Mouse (Mus musculus): ENCODE results near the gene Trap1. TPM values are rescaled to one million over a fixed set of nuclear protein-coding genes. Genes with fewer than 3 reads are reported as not detected.
A peak's percentile ranks its signal among the peaks of the same experiment; 100 is the strongest.

Gene Trap1
- polyA plus RNA-seq, 1 experiment, result 53.8 TPM

DNA sequence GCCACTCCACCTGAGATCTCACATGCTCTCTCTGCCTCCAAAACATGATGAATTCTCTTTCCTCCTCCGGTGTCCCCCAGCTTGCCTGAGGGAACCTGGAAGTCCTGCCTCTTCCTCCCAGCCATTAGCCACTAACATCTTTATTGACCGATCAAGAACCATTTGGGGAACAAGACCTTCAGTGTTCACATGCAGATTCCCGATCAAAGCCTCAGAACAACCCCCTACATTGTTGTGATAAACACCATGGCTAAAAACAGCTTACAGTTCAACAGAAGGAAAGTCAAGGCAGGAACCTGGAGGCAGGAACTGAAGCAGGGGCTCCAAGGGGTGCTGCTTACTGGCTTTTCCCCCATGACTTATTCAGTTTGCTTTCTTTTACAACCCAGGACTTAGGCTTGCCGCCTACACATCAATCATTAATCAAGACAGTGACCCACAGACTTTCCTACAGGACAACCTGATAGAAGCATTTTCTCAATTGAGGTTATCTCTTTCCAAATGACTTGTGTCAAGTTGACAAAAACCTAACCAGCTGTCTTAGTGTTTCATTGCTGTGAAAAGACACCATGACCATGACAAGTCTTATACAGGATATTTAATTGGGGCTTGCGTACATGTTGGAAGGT, 63.5 kb downstream of the Trap1 start:
- Histone ChIP-seq H3K36me3 (ENCODE audit: control insufficient read depth, insufficient read depth, low read length) (no peaks in the 10 kb centered on the region), H3K4me1 (ENCODE audit: control insufficient read depth, insufficient read depth, insufficient read length) (no peaks in the 10 kb centered on the region), H3K4me3 (ENCODE audit: extremely low read depth, insufficient read depth, insufficient read length) (no peak overlapping the region), H3K27ac (ENCODE audit: insufficient read depth, low read length) (no peak overlapping the region), H3K27me3 (ENCODE audit: control insufficient read depth, insufficient read depth, low read length) (no peaks in the 10 kb centered on the region)
- WGBS, result 91% methylated on average over 5 of the region's 5 CpGs
- TF ChIP-seq POLR2A (IDR thresholded peaks at IDR 0.05; ENCODE audit: low read depth, low read length), result no peak
- TF ChIP-seq CTCF (IDR thresholded peaks at IDR 0.05; ENCODE audit: extremely low read depth, insufficient read depth, insufficient read length, insufficient replicate concordance), result no peak
- no peak for DNase-seq (ENCODE audit: low read depth in 1 of 2, low spot score in 2 of 2)

DNA sequence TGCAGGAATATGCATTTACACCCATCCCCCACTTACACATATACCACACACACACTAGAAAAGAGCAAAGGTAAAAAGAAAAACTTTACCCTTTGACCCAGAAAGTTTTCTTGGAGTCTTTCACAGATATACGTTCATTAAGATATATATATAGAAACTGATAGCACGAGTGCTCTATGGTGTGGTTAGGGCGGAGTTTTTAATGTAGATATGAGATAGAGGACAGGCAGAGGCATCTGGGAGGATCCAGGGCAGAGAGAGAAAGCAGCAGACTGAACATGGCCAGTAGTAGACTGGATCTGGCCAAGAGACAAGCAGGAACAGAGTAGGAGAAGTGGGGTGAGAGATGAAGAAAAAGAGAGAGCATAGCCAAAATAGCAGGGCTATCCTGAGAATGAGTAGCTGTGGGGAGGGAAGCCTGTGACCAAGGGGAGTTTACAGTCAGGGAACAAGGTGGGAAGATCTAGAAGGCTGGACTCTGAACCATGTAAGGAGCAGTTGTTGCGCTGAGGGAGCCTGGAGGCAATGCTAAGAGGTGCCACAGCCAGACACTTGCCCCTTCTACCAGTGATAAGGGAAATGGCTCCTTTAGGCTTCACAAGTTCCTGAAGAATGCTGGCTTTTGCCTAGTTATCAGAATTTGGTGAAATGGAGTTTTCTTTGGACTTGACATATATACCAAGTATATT, 64.6 kb downstream of the Trap1 start:
- Histone ChIP-seq H3K27ac (ENCODE audit: insufficient read depth, low read length) (no peak overlapping the region), H3K4me1 (ENCODE audit: control insufficient read depth, insufficient read depth, insufficient read length) (no peaks in the 10 kb centered on the region), H3K27me3 (ENCODE audit: control insufficient read depth, insufficient read depth, low read length) (no peaks in the 10 kb centered on the region), H3K36me3 (ENCODE audit: control insufficient read depth, insufficient read depth, low read length) (no peaks in the 10 kb centered on the region), H3K4me3 (ENCODE audit: extremely low read depth, insufficient read depth, insufficient read length) (no peak overlapping the region)
- TF ChIP-seq CTCF (IDR thresholded peaks at IDR 0.05; ENCODE audit: extremely low read depth, insufficient read depth, insufficient read length, insufficient replicate concordance) (no peak), POLR2A (IDR thresholded peaks at IDR 0.05; ENCODE audit: low read depth, low read length) (no peak)
- no peak for DNase-seq (ENCODE audit: low read depth in 1 of 2, low spot score in 2 of 2)
- WGBS, result 60% methylated on average over 4 of the region's 4 CpGs

DNA sequence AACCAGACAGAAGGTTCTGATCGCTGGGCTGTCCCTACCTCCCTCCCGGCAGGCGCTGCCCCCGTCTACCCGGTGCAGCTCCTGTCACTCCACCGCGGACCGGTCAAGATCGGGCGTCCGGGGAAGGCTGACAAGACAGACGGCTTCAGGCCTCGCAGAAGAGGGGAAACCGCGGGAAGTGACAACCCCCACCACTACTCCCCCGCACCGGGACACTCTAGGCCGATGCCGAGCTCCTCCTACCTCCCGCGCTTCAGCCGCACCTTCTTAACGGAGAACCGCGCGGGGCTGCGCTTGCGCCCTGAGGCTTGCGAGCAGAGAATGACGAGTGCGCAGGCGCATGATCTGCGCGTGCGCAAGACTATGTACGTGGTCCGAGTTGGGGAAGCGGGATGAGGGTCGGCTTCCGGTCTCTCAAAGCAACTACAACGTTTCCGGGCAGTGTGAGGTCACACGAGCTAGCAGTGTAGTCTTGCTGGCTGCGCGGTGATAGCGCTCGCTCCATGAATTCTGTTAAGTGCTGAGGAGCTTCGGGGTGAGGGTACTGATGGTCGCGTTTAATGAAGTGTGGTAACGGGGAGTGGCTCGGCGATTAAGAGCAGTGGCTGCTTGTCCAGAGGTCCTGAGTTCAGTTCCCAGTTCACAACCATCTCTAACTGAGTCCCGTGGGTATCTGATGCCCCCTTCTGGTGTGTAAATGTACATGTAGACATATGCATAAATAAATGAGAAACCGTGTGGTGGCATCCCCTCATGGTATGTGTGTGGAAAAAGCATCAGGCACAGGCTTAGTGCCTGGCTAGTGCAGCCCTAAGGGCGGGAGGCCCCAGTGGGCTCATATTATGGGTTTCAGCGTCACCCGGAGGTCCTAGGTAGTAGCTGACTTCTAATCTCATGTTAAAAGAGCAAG, 73.9 kb downstream of the Trap1 start, which contains the start of gene Slx4:
Gene Slx4, minus strand, starts transcription at position 282 of the 910 bp plus-strand sequence.
- peak within 1 kb of the TSS; percentile 86 for H3K27ac ChIP-seq (ENCODE audit: insufficient read depth, low read length)
- H3K36me3 ChIP-seq (ENCODE audit: control insufficient read depth, insufficient read depth, low read length), result peaks cover 9% of the 10 kb centered on the region
- TF ChIP-seq CTCF (IDR thresholded peaks at IDR 0.05; ENCODE audit: extremely low read depth, insufficient read depth, insufficient read length, insufficient replicate concordance) (no peak), POLR2A (IDR thresholded peaks at IDR 0.05; ENCODE audit: low read depth, low read length) (peak; percentile 91)
- no peaks in the 10 kb centered on the region for H3K27me3 ChIP-seq (ENCODE audit: control insufficient read depth, insufficient read depth, low read length)
- WGBS, result 2% methylated on average over 55 of the region's 58 CpGs
- peak; percentile 91 to 93 for DNase-seq (ENCODE audit: low read depth in 1 of 2, low spot score in 2 of 2)
- H3K4me1 ChIP-seq (ENCODE audit: control insufficient read depth, insufficient read depth, insufficient read length), result peaks cover 5% of the 10 kb centered on the region; the same call in 1 of the 2 replicates
- H3K4me3 ChIP-seq (ENCODE audit: extremely low read depth, insufficient read depth, insufficient read length), result peak within 1 kb of the TSS; percentile 70

Other genes with a start within 250 kb of the Trap1 start
- gene Olfr15, start 246.9 kb downstream of the Trap1 start, polyA plus RNA-seq (2012; rRNA removed), result not detected in 2 replicates
- 0.49 and 0.65 TPM in 2 replicates for gene Zfp174, start 230.6 kb downstream of the Trap1 start, polyA plus RNA-seq (2012; rRNA removed)
- gene Naa60, start 205.5 kb downstream of the Trap1 start, polyA plus RNA-seq (2012; rRNA removed), result 63.8 and 73.2 TPM in 2 replicates
- gene Zfp597, start 193.3 kb downstream of the Trap1 start, polyA plus RNA-seq (2012; rRNA removed), result 3.1 and 3.5 TPM in 2 replicates
- gene Gm20695, start 193.2 kb downstream of the Trap1 start, polyA plus RNA-seq (2012; rRNA removed), result not detected in 2 replicates
- gene 1700037C18Rik, start 169.1 kb downstream of the Trap1 start, polyA plus RNA-seq (2012; rRNA removed), result 8.2 and 8.3 TPM in 2 replicates
- gene Cluap1, start 169.0 kb downstream of the Trap1 start, polyA plus RNA-seq (2012; rRNA removed), result 9.4 and 9.5 TPM in 2 replicates
- 34.6 and 52.0 TPM in 2 replicates for gene Nlrc3, start 101.2 kb downstream of the Trap1 start, polyA plus RNA-seq (2012; rRNA removed)
- gene Slx4, start 74.1 kb downstream of the Trap1 start, polyA plus RNA-seq (2012; rRNA removed), result 26.5 and 29.6 TPM in 2 replicates
- 0.14 and 0.37 TPM in 2 replicates for gene Dnase1, start 40.9 kb downstream of the Trap1 start, polyA plus RNA-seq (2012; rRNA removed)
- 25.6 and 36.9 TPM in 2 replicates for gene Crebbp, start 136.2 kb upstream of the Trap1 start, polyA plus RNA-seq (2012; rRNA removed)